Mouse (Mus musculus): ENCODE measurements around the gene Dok4. TPM values are rescaled to one million over a fixed set of nuclear protein-coding genes. Genes with fewer than 3 reads are reported as not detected.

Gene Dok4
- polyA plus RNA-seq, 1 experiment from 2014 or later = 14.9 TPM

- H3K27ac ChIP-seq = no peak overlapping the region
- peaks cover 16% of the 10 kb centered on the region for H3K4me1 ChIP-seq
- H3K4me3 ChIP-seq = no peak overlapping the region
- DNase-seq (ENCODE audit: extremely low spot score, low spot score) = peak; percentile 85
- WGBS = 13% methylated on average over 4 of the region's 4 CpGs
- peaks cover 32% of the 10 kb centered on the region for H3K27me3 ChIP-seq (ENCODE audit: poor library complexity, severe bottlenecking)
- H3K36me3 ChIP-seq (replicated peaks) = peaks cover 72% of the 10 kb centered on the region
- no peaks in the 10 kb centered on the region for H3K9me3 ChIP-seq
Measured at GRCm38 (mm10) chr8:94908847-94909246, 32.7 kb upstream of the Dok4 start.

GRCm38 (mm10) chr8:94907591-94908300, 31.6 kb upstream of the Dok4 start:
- Histone ChIP-seq H3K4me1 (peaks cover 5% of the 10 kb centered on the region), H3K36me3 (replicated peaks) (peaks cover 77% of the 10 kb centered on the region), H3K27me3 (ENCODE audit: poor library complexity, severe bottlenecking) (peaks cover 21% of the 10 kb centered on the region), H3K9me3 (no peaks in the 10 kb centered on the region), H3K4me3 (no peak overlapping the region), H3K27ac (0 out of 2 replicates have a peak overlapping the region, but pooled peaks have one; percentile 3)
- no peak for DNase-seq (ENCODE audit: extremely low spot score, low spot score)
- WGBS = 87% methylated on average over 18 of the region's 18 CpGs

- Histone ChIP-seq H3K27me3 (ENCODE audit: poor library complexity, severe bottlenecking) (peaks cover 5% of the 10 kb centered on the region; the same call in 1 of the 2 replicates), H3K27ac (0 out of 2 replicates have a peak overlapping the region, but pooled peaks have one; percentile 6), H3K4me1 (peaks cover 21% of the 10 kb centered on the region), H3K9me3 (no peaks in the 10 kb centered on the region), H3K4me3 (no peak overlapping the region), H3K36me3 (replicated peaks) (peaks cover 67% of the 10 kb centered on the region)
- DNase-seq (ENCODE audit: extremely low spot score, low spot score) = no peak
- 93% methylated on average over 12 of the region's 12 CpGs for WGBS
Measured at GRCm38 (mm10) chr8:94904450-94905175, 28.5 kb upstream of the Dok4 start.

- peaks cover 30% of the 10 kb centered on the region for H3K4me1 ChIP-seq
- H3K27ac ChIP-seq = no peak overlapping the region
- 83% methylated on average over 12 of the region's 12 CpGs for WGBS
- H3K9me3 ChIP-seq = no peaks in the 10 kb centered on the region
- DNase-seq (ENCODE audit: extremely low spot score, low spot score) = no peak
- peaks cover 61% of the 10 kb centered on the region for H3K36me3 ChIP-seq (replicated peaks)
- H3K4me3 ChIP-seq = no peak overlapping the region
- peaks cover 12% of the 10 kb centered on the region for H3K27me3 ChIP-seq (ENCODE audit: poor library complexity, severe bottlenecking)
Measured at GRCm38 (mm10) chr8:94903709-94904108, 27.6 kb upstream of the Dok4 start.

- no peaks in the 10 kb centered on the region for H3K9me3 ChIP-seq
- no peak for DNase-seq (ENCODE audit: extremely low spot score, low spot score)
- 24% methylated on average over 5 of the region's 5 CpGs for WGBS
- no peak overlapping the region; the same call in 1 of the 2 replicates for H3K4me3 ChIP-seq
- H3K4me1 ChIP-seq = peaks cover 36% of the 10 kb centered on the region
- peaks cover 37% of the 10 kb centered on the region for H3K36me3 ChIP-seq (replicated peaks)
- H3K27ac ChIP-seq = peak overlapping the region; percentile 79
- peaks cover 15% of the 10 kb centered on the region for H3K27me3 ChIP-seq (ENCODE audit: poor library complexity, severe bottlenecking)
Measured at GRCm38 (mm10) chr8:94901031-94901430, 24.9 kb upstream of the Dok4 start.

- no peak for DNase-seq (ENCODE audit: extremely low spot score, low spot score)
- H3K4me1 ChIP-seq = peaks cover 40% of the 10 kb centered on the region
- H3K4me3 ChIP-seq = no peak overlapping the region; the same call in 1 of the 2 replicates
- no peaks in the 10 kb centered on the region for H3K9me3 ChIP-seq
- peak overlapping the region; percentile 79 for H3K27ac ChIP-seq
- WGBS = 40% methylated on average over 6 of the region's 6 CpGs
- H3K36me3 ChIP-seq (replicated peaks) = peaks cover 33% of the 10 kb centered on the region
- H3K27me3 ChIP-seq (ENCODE audit: poor library complexity, severe bottlenecking) = peaks cover 15% of the 10 kb centered on the region
Measured at GRCm38 (mm10) chr8:94900617-94901016, 24.5 kb upstream of the Dok4 start.

GRCm38 (mm10) chr8:94899262-94899661, 23.1 kb upstream of the Dok4 start:
- peak overlapping the region; percentile 66 for H3K27ac ChIP-seq
- peak overlapping the region; percentile 22; the same call in 1 of the 2 replicates for H3K4me3 ChIP-seq
- H3K36me3 ChIP-seq (replicated peaks) = peaks cover 19% of the 10 kb centered on the region
- no peaks in the 10 kb centered on the region for H3K9me3 ChIP-seq
- 12% methylated on average over 11 of the region's 11 CpGs for WGBS
- H3K27me3 ChIP-seq (ENCODE audit: poor library complexity, severe bottlenecking) = peaks cover 15% of the 10 kb centered on the region
- H3K4me1 ChIP-seq = peaks cover 49% of the 10 kb centered on the region
- no peak for DNase-seq (ENCODE audit: extremely low spot score, low spot score)

- H3K36me3 ChIP-seq (replicated peaks) = no peaks in the 10 kb centered on the region
- no peak for DNase-seq (ENCODE audit: extremely low spot score, low spot score)
- H3K4me3 ChIP-seq = no peak overlapping the region
- H3K4me1 ChIP-seq = peaks cover 18% of the 10 kb centered on the region
- no peak overlapping the region for H3K27ac ChIP-seq
- H3K27me3 ChIP-seq (ENCODE audit: poor library complexity, severe bottlenecking) = peaks cover 4% of the 10 kb centered on the region; the same call in 1 of the 2 replicates
- 58% methylated on average over 2 of the region's 2 CpGs for WGBS
- no peaks in the 10 kb centered on the region for H3K9me3 ChIP-seq
Measured at GRCm38 (mm10) chr8:94892917-94893316, 16.8 kb upstream of the Dok4 start.

GRCm38 (mm10) chr8:94888383-94889036, 12.4 kb upstream of the Dok4 start:
- Histone ChIP-seq H3K27me3 (ENCODE audit: poor library complexity, severe bottlenecking) (peaks cover 4% of the 10 kb centered on the region; the same call in 1 of the 2 replicates), H3K36me3 (replicated peaks) (no peaks in the 10 kb centered on the region), H3K4me1 (no peaks in the 10 kb centered on the region; the same call in 1 of the 2 replicates), H3K9me3 (no peaks in the 10 kb centered on the region), H3K27ac (no peak overlapping the region), H3K4me3 (no peak overlapping the region)
- WGBS = 44% methylated on average over 14 of the region's 14 CpGs
- DNase-seq (ENCODE audit: extremely low spot score, low spot score) = no peak

- DNase-seq (ENCODE audit: extremely low spot score, low spot score) = no peak
- peaks cover 9% of the 10 kb centered on the region for H3K27me3 ChIP-seq (ENCODE audit: poor library complexity, severe bottlenecking)
- H3K4me1 ChIP-seq = peaks cover 13% of the 10 kb centered on the region
- no peak overlapping the region for H3K27ac ChIP-seq
- no peaks in the 10 kb centered on the region for H3K36me3 ChIP-seq (replicated peaks)
- H3K4me3 ChIP-seq = no peak overlapping the region
- no peaks in the 10 kb centered on the region for H3K9me3 ChIP-seq
- WGBS = 76% methylated on average over 4 of the region's 4 CpGs
Measured at GRCm38 (mm10) chr8:94880742-94881141, 4.6 kb upstream of the Dok4 start.

- 0 out of 2 replicates have a peak overlapping the region, but pooled peaks have one; percentile 72 for H3K4me3 ChIP-seq
- H3K27ac ChIP-seq = no peak overlapping the region
- H3K9me3 ChIP-seq = no peaks in the 10 kb centered on the region
- H3K27me3 ChIP-seq (ENCODE audit: poor library complexity, severe bottlenecking) = peaks cover 34% of the 10 kb centered on the region
- 52% methylated on average over 3 of the region's 3 CpGs for WGBS
- H3K36me3 ChIP-seq (replicated peaks) = no peaks in the 10 kb centered on the region
- H3K4me1 ChIP-seq = peaks cover 44% of the 10 kb centered on the region
- DNase-seq (ENCODE audit: extremely low spot score, low spot score) = no peak
Measured at GRCm38 (mm10) chr8:94876820-94877219, 690 bp upstream of the Dok4 start.

GRCm38 (mm10) chr8:94875871-94876150, 319 bp downstream of the Dok4 start:
- no peak for DNase-seq (ENCODE audit: extremely low spot score, low spot score)
- Histone ChIP-seq H3K27ac (peak overlapping the region; percentile 76), H3K4me3 (peak overlapping the region; percentile 72), H3K27me3 (ENCODE audit: poor library complexity, severe bottlenecking) (peaks cover 43% of the 10 kb centered on the region), H3K4me1 (peaks cover 54% of the 10 kb centered on the region), H3K36me3 (replicated peaks) (no peaks in the 10 kb centered on the region), H3K9me3 (no peaks in the 10 kb centered on the region)
- WGBS = under 1% methylated on average over 20 of the region's 20 CpGs

Measured in forebrain, embryonic 10.5 days (tissue).